Mouse (Mus musculus): ENCODE data around the gene Zmpste24. TPM values are rescaled to one million over a fixed set of nuclear protein-coding genes. Genes with fewer than 3 reads are reported as not detected.

Zmpste24 gene
- 115 and 127 TPM in 2 replicates for total RNA-seq (2023)

GRCm38 (mm10) chr4:121097650-121098378 lies at the start of gene Zmpste24:
Gene Zmpste24 (minus strand): TSS chr4:121098241.

GRCm38 (mm10) chr4:121109126-121109525 lies 11.1 kb upstream of the Zmpste24 start, which contains the start of gene Tmco2:
Gene Tmco2 (minus strand): TSS chr4:121109226.

GRCm38 (mm10) chr4:121039331-121040115 lies 58.5 kb downstream of the Zmpste24 start, which contains the start of gene Col9a2:
Gene Col9a2 (plus strand): TSS chr4:121039385.

DNA sequence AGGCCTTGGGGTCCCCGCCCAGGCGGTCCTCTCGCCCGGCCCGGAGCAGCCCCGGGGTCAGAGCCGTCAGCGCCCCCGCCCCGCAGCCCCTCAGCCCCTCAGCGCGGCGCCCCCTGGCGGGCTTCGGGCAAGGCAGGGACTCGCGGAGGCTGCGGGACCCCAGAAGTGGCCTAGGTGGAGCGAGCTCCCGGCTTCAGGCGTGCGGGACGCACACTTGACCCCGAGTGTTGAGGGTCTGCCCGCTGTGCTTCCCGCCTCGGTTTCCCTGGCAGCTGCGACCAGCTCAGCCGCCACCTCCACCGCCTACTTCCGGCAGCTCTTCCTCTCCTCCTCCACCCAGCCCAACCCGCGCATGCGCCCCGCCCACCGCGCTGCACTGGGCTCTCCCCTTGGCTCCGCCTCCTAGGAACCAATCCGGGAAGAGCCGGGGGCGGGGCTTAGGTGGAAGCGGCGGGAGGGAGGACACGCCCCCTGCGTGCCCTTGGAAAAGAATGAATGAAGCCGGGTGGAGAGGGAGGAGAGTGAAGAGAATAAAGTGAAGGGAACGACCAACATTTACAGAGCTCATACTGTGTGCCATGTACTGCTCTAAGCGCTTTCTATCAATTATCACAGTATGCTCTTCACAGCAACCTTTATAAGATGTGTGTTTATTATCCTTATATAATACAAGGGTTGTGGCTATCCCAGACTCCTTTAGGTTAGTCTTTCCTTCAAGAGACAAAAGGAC lies 80.9 kb downstream of the Zmpste24 start, which contains the start of gene Smap2:
Gene Smap2 (minus strand): TSS at position 320 of the 730 bp plus-strand sequence.

Other genes with a start within 250 kb of the Zmpste24 start
- 0.13 TPM in 1 of 2 replicates, not detected in the other for gene Rims3, start 243.4 kb downstream of the Zmpste24 start, total RNA-seq (2023)
- 3.9 and 5.6 TPM in 2 replicates for gene Exo5, start 173.2 kb downstream of the Zmpste24 start, total RNA-seq (2023)
- gene Zfp69, start 146.5 kb downstream of the Zmpste24 start, total RNA-seq (2023) = 2.0 and 5.1 TPM in 2 replicates
- gene Smap2, start 81.0 kb downstream of the Zmpste24 start, total RNA-seq (2023) = 206 and 219 TPM in 2 replicates
- gene Col9a2, start 58.9 kb downstream of the Zmpste24 start, total RNA-seq (2023) = not detected in 2 replicates
- gene Tmco2, start 11.0 kb upstream of the Zmpste24 start, total RNA-seq (2023) = not detected in 2 replicates
- gene Rlf, start 116.8 kb upstream of the Zmpste24 start, total RNA-seq (2023) = 100 and 142 TPM in 2 replicates
- not detected in 2 replicates for gene Gm12888, start 226.7 kb upstream of the Zmpste24 start, total RNA-seq (2023)

All from neutrophil, adult 65 days (primary cell).